Mouse (Mus musculus) limb, embryonic 14.5 days (tissue): ENCODE measurements around the gene Iqgap1. TPM values are rescaled to one million over a fixed set of nuclear protein-coding genes. Genes with fewer than 3 reads are reported as not detected.
A peak's percentile ranks its signal among the peaks of the same experiment; 100 is the strongest.

Experiments
- ATAC-seq: fragments of 200-750 bp; cut with Nextera tagmentation; 2 replicates; pipeline ENCODE4 v1.8.0; 2017; ENCODE audit warnings: low read depth, moderate number of reproducible peaks, moderate TSS enrichment; ENCODE audit not compliant: low FRiP score
- DNase-seq: peaks from one replicate; pipeline ENCODE4 v3.0.0-alpha.2; 2015; ENCODE audit warnings: low spot score
- H3K27ac ChIP-seq: fragments of 300-500 bp; sonication (generic); replicated peaks from 2 replicates; pipeline ENCODE4 v1.5.1; 2014; ENCODE audit warnings: low read depth, mild to moderate bottlenecking, low read length, moderate library complexity, mixed read lengths
- H3K27me3 ChIP-seq: fragments of 300-500 bp; sonication (generic); 2 replicates; pipeline ENCODE4 v1.6.1; 2014; ENCODE audit warnings: low read length, mixed read lengths; ENCODE audit not compliant: control insufficient read depth, insufficient read depth
- H3K36me3 ChIP-seq: fragments of 300-500 bp; sonication (generic); 2 replicates; pipeline ENCODE4 v1.6.1; 2014; ENCODE audit warnings: mild to moderate bottlenecking, low read length, moderate library complexity, mixed read lengths; ENCODE audit not compliant: control insufficient read depth, insufficient read depth
- H3K4me1 ChIP-seq: fragments of 300-500 bp; sonication (generic); 2 replicates; pipeline ENCODE4 v1.6.1; 2014; ENCODE audit warnings: antibody characterized with exemption, low read length, mixed read lengths; ENCODE audit not compliant: control insufficient read depth, insufficient read depth
- H3K4me2 ChIP-seq: fragments of 300-500 bp; sonication (generic); replicated peaks from 2 replicates; pipeline ENCODE4 v1.6.1; 2014; ENCODE audit warnings: low read depth, mild to moderate bottlenecking, low read length, moderate library complexity; ENCODE audit not compliant: severe bottlenecking
- H3K4me3 ChIP-seq: fragments of 300-500 bp; sonication (generic); replicated peaks from 2 replicates; pipeline ENCODE4 v1.5.1; 2014; ENCODE audit warnings: low read length
- H3K9ac ChIP-seq: fragments of 300-500 bp; sonication (generic); 2 replicates; pipeline ENCODE4 v1.6.1; 2014; ENCODE audit warnings: mild to moderate bottlenecking, low read depth, low read length, moderate library complexity; ENCODE audit not compliant: severe bottlenecking
- H3K9me3 ChIP-seq: fragments of 300-500 bp; sonication (generic); 2 replicates; pipeline ENCODE4 v1.6.1; 2016; ENCODE audit warnings: low read length; ENCODE audit not compliant: control insufficient read depth
- POLR2A ChIP-seq: fragments of 200-500 bp; IDR thresholded peaks from 2 replicates; pipeline ENCODE4 v1.8.0; 2012; ENCODE audit warnings: inconsistent platforms, mild to moderate bottlenecking, moderate library complexity, borderline replicate concordance; ENCODE audit not compliant: insufficient read depth, insufficient read length; ENCODE audit errors: extremely low read depth
- WGBS: fragments of 180-500 bp; shearing (Covaris S2); extraction: QIAGEN DNeasy Blood & Tissue Kit; methylation state at CpG from one replicate; pipeline ENCODE4 v1.1.7; 2014; 5-methylcytosine and 5-hydroxymethylcytosine counted together
- polyA plus RNA-seq, 2 experiments: library from polyadenylated mRNA; depleted of rRNA in 1 of 2; stranded (reverse) in 1 of 2; unstranded in 1 of 2; fragments of >200 nt; fragmentation: Nextera tagmentation in 1 of 2; extraction: Ambion mirVana in 1 of 2; gene quantifications; 2 replicates each; pipeline versions ENCODE4 v1.2.1 to v1.2.3; 2012 to 2014

Iqgap1 gene
- polyA plus RNA-seq, 2 experiments, result 43.9 to 93.2 TPM

DNA sequence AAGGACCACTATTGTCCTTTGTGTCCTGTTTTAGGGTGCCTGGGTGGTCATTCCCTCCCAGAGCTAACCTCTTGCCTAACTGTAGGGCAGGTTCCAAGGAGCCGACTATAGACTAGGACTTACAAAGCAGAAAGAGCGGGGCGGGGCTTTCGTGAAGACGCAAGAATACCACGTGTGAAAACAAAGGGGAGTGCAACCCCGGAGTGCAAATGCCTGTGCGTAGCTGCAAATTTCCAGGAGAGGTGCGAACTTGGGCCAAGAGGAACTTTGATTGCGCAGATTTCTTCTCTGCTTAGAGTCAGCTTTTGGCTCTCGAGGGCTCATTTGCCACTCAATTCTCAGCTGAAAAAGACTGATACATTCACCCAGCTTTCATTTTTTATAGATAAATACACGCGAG, 34.5 kb upstream of the Iqgap1 start:
- Histone ChIP-seq H3K4me1 (peaks cover 15% of the 10 kb centered on the region), H3K9ac (peak overlapping the region; percentile 87), H3K27me3 (no peaks in the 10 kb centered on the region), H3K27ac (peak overlapping the region; percentile 48; the same call in 1 of the 2 replicates), H3K4me3 (peak overlapping the region; percentile 72), H3K9me3 (no peaks in the 10 kb centered on the region), H3K36me3 (peaks cover 18% of the 10 kb centered on the region), H3K4me2 (peak overlapping the region; percentile 83)
- no peak for TF ChIP-seq POLR2A
- 0% methylated on average over 13 of the region's 13 CpGs for WGBS
- ATAC-seq, result peak; percentile 77; the same call in 1 of the 2 replicates
- DNase-seq, result peak; percentile 62

DNA sequence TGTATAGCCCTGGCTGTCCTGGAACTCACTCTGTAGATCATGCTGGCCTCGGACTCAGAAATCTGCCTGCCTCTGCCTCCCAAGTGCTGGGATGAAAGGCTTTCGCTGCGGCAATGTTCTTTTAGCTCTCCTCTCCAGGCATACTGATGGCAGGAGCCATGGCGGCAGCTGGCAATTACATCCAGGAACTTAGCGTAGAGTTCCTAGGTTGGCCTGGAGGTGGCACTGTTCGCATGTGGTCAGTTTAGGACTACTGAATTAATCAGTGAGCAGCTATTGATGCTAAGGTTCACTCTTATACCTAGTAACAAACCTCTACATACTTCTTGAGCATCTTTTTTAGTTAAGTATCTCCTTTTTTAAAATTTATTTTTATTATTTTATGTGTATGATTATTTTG, 31.4 kb upstream of the Iqgap1 start:
- no peaks in the 10 kb centered on the region for H3K27me3 ChIP-seq
- peaks cover 9% of the 10 kb centered on the region for H3K4me1 ChIP-seq
- DNase-seq (peak; percentile 82), ATAC-seq (no peak)
- H3K27ac ChIP-seq, result no peak overlapping the region
- TF ChIP-seq POLR2A, result no peak
- H3K9ac ChIP-seq, result no peak overlapping the region
- no peaks in the 10 kb centered on the region for H3K36me3 ChIP-seq
- H3K9me3 ChIP-seq, result no peaks in the 10 kb centered on the region
- 28% methylated on average over 6 of the region's 6 CpGs for WGBS
- no peak overlapping the region for H3K4me3 ChIP-seq
- H3K4me2 ChIP-seq, result no peak overlapping the region

DNA sequence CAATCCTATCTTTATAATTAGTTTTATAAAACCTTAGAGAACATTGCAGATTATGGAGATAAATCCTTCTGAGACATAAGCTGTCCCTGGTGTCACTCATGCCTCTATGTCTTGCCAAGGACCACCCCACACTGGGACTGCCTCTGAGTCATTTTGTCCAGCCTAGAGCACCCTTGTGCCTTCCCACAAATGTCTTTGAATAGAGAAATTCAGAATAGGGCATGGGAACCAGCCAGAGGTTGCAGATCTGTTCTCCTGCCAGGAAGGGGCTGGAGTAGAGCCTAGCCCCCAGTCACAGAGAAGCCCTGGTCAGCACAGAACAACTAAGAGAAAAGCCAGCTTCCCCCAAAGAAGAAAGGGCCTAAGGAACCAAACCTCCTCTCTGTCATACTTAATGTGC, 29.5 kb upstream of the Iqgap1 start:
- H3K9ac ChIP-seq, result no peak overlapping the region
- H3K36me3 ChIP-seq, result no peaks in the 10 kb centered on the region
- no peaks in the 10 kb centered on the region for H3K27me3 ChIP-seq
- no peak overlapping the region for H3K27ac ChIP-seq
- no peak for ATAC-seq
- H3K9me3 ChIP-seq, result no peaks in the 10 kb centered on the region
- H3K4me2 ChIP-seq, result no peak overlapping the region
- DNase-seq, result no peak
- no peak for TF ChIP-seq POLR2A
- H3K4me1 ChIP-seq, result 0 out of 2 replicates have a peak, but pooled peaks cover 3% of the 10 kb centered on the region
- H3K4me3 ChIP-seq, result no peak overlapping the region

DNA sequence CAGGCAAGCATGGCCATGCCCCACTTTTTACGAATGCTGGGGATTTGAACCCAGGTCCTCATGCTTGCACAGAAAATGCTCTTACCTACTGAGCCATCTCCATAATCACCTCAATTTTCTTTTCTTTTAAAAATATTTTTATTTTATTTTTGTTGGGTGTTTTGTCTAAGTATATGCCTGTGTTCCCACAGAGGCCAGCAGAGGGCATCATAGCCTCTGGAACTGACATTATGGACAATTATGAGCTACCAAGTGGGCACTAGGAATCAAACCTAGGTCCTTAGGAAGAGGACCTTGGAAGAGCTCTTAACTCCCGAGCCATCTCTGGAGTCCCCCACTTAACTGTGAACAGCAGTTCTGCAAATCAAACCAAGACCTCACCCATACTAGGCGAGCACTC, 27.4 kb upstream of the Iqgap1 start:
- Histone ChIP-seq H3K4me2 (no peak overlapping the region), H3K27me3 (no peaks in the 10 kb centered on the region), H3K4me3 (no peak overlapping the region), H3K4me1 (no peaks in the 10 kb centered on the region), H3K27ac (no peak overlapping the region), H3K9me3 (no peaks in the 10 kb centered on the region), H3K9ac (no peak overlapping the region), H3K36me3 (no peaks in the 10 kb centered on the region)
- 92% methylated on average over 3 of the region's 3 CpGs for WGBS
- DNase-seq, result no peak
- no peak for ATAC-seq
- TF ChIP-seq POLR2A, result no peak

DNA sequence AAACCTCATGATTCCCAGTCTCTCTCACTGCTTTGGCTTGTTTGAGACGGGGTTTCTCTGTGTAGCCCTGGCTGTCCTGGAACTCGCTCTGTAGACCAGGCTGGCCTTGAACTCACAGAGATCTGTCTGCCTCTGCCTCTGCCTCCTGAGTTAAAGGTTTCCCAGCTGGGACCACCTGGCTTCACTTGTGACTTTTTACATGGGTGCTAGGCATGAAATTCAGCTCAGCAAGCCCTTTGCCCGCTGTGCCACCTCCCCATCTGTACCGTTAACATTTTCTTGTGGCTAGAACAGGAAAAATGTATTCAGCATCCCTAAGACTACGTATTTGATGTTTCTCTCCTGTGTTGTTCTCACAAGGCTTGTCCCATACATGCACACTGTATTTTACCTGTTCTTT, 24.7 kb upstream of the Iqgap1 start:
- 83% methylated on average over 5 of the region's 5 CpGs for WGBS
- no peak for TF ChIP-seq POLR2A

DNA sequence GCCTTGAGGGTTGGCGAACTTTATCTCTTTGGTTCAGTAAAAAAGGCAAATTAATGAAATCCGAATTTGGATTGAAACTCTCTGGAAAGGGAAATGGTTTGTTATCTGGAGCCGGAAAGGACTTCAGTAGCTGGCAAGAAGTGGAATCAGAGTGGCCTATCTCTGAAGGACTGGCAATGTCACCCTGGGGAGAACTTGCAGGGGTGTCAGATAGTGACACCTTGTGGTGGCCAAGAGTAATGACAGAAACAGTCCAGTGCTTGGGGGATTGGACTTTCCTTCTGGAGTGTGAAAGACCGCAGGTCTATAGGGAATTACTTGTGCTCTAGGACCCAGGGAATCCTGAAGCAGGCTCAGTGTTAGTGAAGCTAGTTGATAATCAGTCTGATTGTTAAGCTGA, 23.9 kb upstream of the Iqgap1 start:
- Histone ChIP-seq H3K27me3 (no peaks in the 10 kb centered on the region), H3K9ac (no peak overlapping the region), H3K4me2 (no peak overlapping the region), H3K4me3 (no peak overlapping the region), H3K9me3 (no peaks in the 10 kb centered on the region), H3K27ac (no peak overlapping the region), H3K4me1 (no peaks in the 10 kb centered on the region), H3K36me3 (no peaks in the 10 kb centered on the region)
- DNase-seq (peak; percentile 63), ATAC-seq (no peak)
- TF ChIP-seq POLR2A, result no peak
- WGBS, result 36% methylated on average over 4 of the region's 4 CpGs

More for the DNA sequence above, 24.7 kb upstream of the Iqgap1 start:
- no peaks in the 10 kb centered on the region for H3K4me1 ChIP-seq
- H3K9ac ChIP-seq, result no peak overlapping the region
- no peaks in the 10 kb centered on the region for H3K9me3 ChIP-seq
- H3K4me3 ChIP-seq, result no peak overlapping the region
- ATAC-seq (no peak), DNase-seq (no peak)
- H3K27ac ChIP-seq, result no peak overlapping the region
- H3K27me3 ChIP-seq, result no peaks in the 10 kb centered on the region
- no peak overlapping the region for H3K4me2 ChIP-seq
- H3K36me3 ChIP-seq, result no peaks in the 10 kb centered on the region
